Mouse (Mus musculus): ENCODE results near the gene Csrp1.
A peak's percentile ranks its signal among the peaks of the same experiment; 100 is the strongest.

The Csrp1 gene

GRCm38 (mm10) chr1:135698046-135698445, 21.8 kb upstream of the Csrp1 start:
- no peak for DNase-seq (ENCODE audit: low spot score)

- DNase-seq (ENCODE audit: low spot score) = no peak
Observed at GRCm38 (mm10) chr1:135698451-135698921, 21.4 kb upstream of the Csrp1 start.

GRCm38 (mm10) chr1:135698996-135699705, 20.7 kb upstream of the Csrp1 start:
- DNase-seq (ENCODE audit: low spot score) = peak; percentile 25

GRCm38 (mm10) chr1:135699892-135700291, 20.0 kb upstream of the Csrp1 start:
- no peak for DNase-seq (ENCODE audit: low spot score)

- peak; percentile 54 for DNase-seq (ENCODE audit: low spot score)
Observed at GRCm38 (mm10) chr1:135700605-135701004, 19.3 kb upstream of the Csrp1 start.

GRCm38 (mm10) chr1:135701314-135701713, 18.5 kb upstream of the Csrp1 start:
- DNase-seq (ENCODE audit: low spot score) = no peak

GRCm38 (mm10) chr1:135702722-135703121, 17.1 kb upstream of the Csrp1 start:
- no peak for DNase-seq (ENCODE audit: low spot score)

GRCm38 (mm10) chr1:135704317-135704821, 15.5 kb upstream of the Csrp1 start:
- DNase-seq (ENCODE audit: low spot score) = no peak

- no peak for DNase-seq (ENCODE audit: low spot score)
Observed at GRCm38 (mm10) chr1:135708369-135708768, 11.5 kb upstream of the Csrp1 start.

GRCm38 (mm10) chr1:135711126-135711525, 8.7 kb upstream of the Csrp1 start:
- no peak for DNase-seq (ENCODE audit: low spot score)

- no peak for DNase-seq (ENCODE audit: low spot score)
Observed at GRCm38 (mm10) chr1:135714028-135714815, 5.6 kb upstream of the Csrp1 start.

- no peak for DNase-seq (ENCODE audit: low spot score)
Observed at GRCm38 (mm10) chr1:135714901-135715609, 4.8 kb upstream of the Csrp1 start.

- DNase-seq (ENCODE audit: low spot score) = peak; percentile 68
Observed at GRCm38 (mm10) chr1:135719486-135719885, 375 bp upstream of the Csrp1 start.

- no peak for DNase-seq (ENCODE audit: low spot score)
Observed at GRCm38 (mm10) chr1:135723016-135723415, 3.2 kb downstream of the Csrp1 start.

- DNase-seq (ENCODE audit: low spot score) = no peak
Observed at GRCm38 (mm10) chr1:135724134-135724533, 4.3 kb downstream of the Csrp1 start.

- no peak for DNase-seq (ENCODE audit: low spot score)
Observed at GRCm38 (mm10) chr1:135725324-135725723, 5.5 kb downstream of the Csrp1 start.

- no peak for DNase-seq (ENCODE audit: low spot score)
Observed at GRCm38 (mm10) chr1:135725936-135726335, 6.1 kb downstream of the Csrp1 start.

- peak; percentile 89 for DNase-seq (ENCODE audit: low spot score)
Observed at GRCm38 (mm10) chr1:135728631-135729366, 8.9 kb downstream of the Csrp1 start.

GRCm38 (mm10) chr1:135729367-135729713, 9.5 kb downstream of the Csrp1 start:
- no peak for DNase-seq (ENCODE audit: low spot score)

GRCm38 (mm10) chr1:135729821-135730220, 10.0 kb downstream of the Csrp1 start:
- DNase-seq (ENCODE audit: low spot score) = no peak

GRCm38 (mm10) chr1:135730296-135730695, 10.4 kb downstream of the Csrp1 start:
- no peak for DNase-seq (ENCODE audit: low spot score)

GRCm38 (mm10) chr1:135731393-135731792, 11.5 kb downstream of the Csrp1 start:
- peak; percentile 35 for DNase-seq (ENCODE audit: low spot score)

Measured in yolk sac, embryonic 10.5 days (tissue).